Mouse (Mus musculus) midbrain, embryonic 13.5 days (tissue): ENCODE results near the gene Palm2. TPM values are rescaled to one million over a fixed set of nuclear protein-coding genes. Genes with fewer than 3 reads are reported as not detected.

Source experiments
- ATAC-seq: fragments of 200-750 bp; cut with Nextera tagmentation; 2 replicates; pipeline ENCODE4 v1.8.0; 2017; ENCODE audit warnings: mild to moderate bottlenecking, moderate TSS enrichment, moderate library complexity
- H3K27ac ChIP-seq: fragments of 300-500 bp; sonication (generic); 2 replicates; pipeline ENCODE4 v1.5.1; 2015; ENCODE audit warnings: inconsistent platforms, mild to moderate bottlenecking, moderate library complexity
- H3K27me3 ChIP-seq: fragments of 300-500 bp; sonication (generic); 2 replicates; pipeline ENCODE4 v1.6.1; 2015; ENCODE audit warnings: mild to moderate bottlenecking, inconsistent platforms
- H3K36me3 ChIP-seq: fragments of 300-500 bp; sonication (generic); 2 replicates; pipeline ENCODE4 v1.6.1; 2015; ENCODE audit warnings: mild to moderate bottlenecking, inconsistent platforms
- H3K4me1 ChIP-seq: fragments of 300-500 bp; sonication (generic); replicated peaks from 2 replicates; pipeline ENCODE4 v1.6.1; 2015; ENCODE audit warnings: inconsistent platforms
- H3K4me2 ChIP-seq: fragments of 300-500 bp; sonication (generic); replicated peaks from 2 replicates; pipeline ENCODE4 v1.6.1; 2015; ENCODE audit warnings: moderate library complexity, mild to moderate bottlenecking, inconsistent platforms
- H3K4me3 ChIP-seq: fragments of 300-500 bp; sonication (generic); replicated peaks from 2 replicates; pipeline ENCODE4 v1.5.1; 2015; ENCODE audit warnings: mild to moderate bottlenecking, inconsistent platforms
- H3K9ac ChIP-seq: fragments of 300-500 bp; sonication (generic); replicated peaks from 2 replicates; pipeline ENCODE4 v1.6.1; 2015; ENCODE audit warnings: mild to moderate bottlenecking, inconsistent platforms
- H3K9me3 ChIP-seq: fragments of 300-500 bp; sonication (generic); 2 replicates; pipeline ENCODE4 v1.6.1; 2016; ENCODE audit warnings: mild to moderate bottlenecking, inconsistent platforms
- WGBS: fragments of 180-500 bp; shearing (Covaris S2); methylation state at CpG from one replicate; pipeline ENCODE4 v1.1.7; 2015; 5-methylcytosine and 5-hydroxymethylcytosine counted together
- polyA plus RNA-seq: library from polyadenylated mRNA; unstranded; fragments of >200 nt; fragmentation: Nextera tagmentation; extraction: Ambion mirVana; gene quantifications from 2 replicates; pipeline ENCODE4 v1.2.1, GENCODE M21; 2015

Palm2 gene
- polyA plus RNA-seq, 1 experiment from 2014 or later: 4.2 TPM

DNA sequence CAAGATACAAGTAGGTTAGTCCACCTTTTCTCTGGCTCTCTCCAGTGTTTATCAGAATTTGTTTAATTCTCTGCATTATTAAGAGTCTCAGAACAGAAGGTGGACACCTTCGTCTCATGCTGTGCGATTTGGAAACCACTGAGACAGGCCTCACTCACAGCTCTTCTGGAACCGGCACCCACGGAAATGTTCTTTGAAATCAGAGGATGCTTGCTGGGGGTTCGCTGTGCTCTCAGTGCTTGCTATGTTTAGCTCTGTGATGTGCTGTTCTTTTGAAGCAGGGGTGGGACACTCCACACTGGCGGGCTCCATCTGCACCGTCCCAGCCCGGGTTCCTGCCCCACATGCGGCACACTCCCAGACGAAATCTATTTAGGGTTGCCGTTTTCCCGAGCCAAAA, 222.3 kb downstream of the Palm2 start:
- ATAC-seq: no peak
- no peaks in the 10 kb centered on the region for H3K36me3 ChIP-seq
- WGBS: 94% methylated on average over 12 of the region's 12 CpGs

DNA sequence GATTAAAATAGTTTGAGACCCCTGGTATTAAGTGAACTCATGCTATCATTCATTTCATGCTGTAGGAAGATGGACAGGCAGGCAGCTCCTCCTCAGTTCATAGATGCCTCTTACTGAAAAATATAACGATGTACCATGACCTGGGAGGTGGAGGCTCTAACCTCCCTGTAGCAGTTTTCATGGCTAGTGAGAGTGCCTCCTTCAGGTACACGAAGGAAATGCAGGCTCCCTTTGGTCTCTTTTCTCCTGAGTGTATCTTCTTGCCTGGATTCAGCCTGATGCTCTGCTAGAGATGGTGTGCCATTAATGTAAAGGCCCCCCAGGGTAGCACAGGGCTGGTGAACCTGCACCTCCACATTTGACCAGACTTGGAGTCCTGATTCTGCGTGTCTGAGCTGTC, 222.8 kb downstream of the Palm2 start:
- no peak for ATAC-seq
- H3K4me3 ChIP-seq: no peak overlapping the region
- 94% methylated on average over 3 of the region's 3 CpGs for WGBS
- H3K9me3 ChIP-seq: no peaks in the 10 kb centered on the region
- H3K9ac ChIP-seq: no peak overlapping the region
- peaks cover 16% of the 10 kb centered on the region for H3K4me1 ChIP-seq
- no peak overlapping the region for H3K4me2 ChIP-seq
- no peak overlapping the region for H3K27ac ChIP-seq
- H3K27me3 ChIP-seq: no peaks in the 10 kb centered on the region
- H3K36me3 ChIP-seq: no peaks in the 10 kb centered on the region

More for the DNA sequence above, 222.3 kb downstream of the Palm2 start:
- H3K9me3 ChIP-seq: no peaks in the 10 kb centered on the region
- H3K27ac ChIP-seq: no peak overlapping the region
- H3K27me3 ChIP-seq: no peaks in the 10 kb centered on the region
- H3K4me1 ChIP-seq: peaks cover 16% of the 10 kb centered on the region
- H3K9ac ChIP-seq: no peak overlapping the region
- no peak overlapping the region for H3K4me2 ChIP-seq
- H3K4me3 ChIP-seq: no peak overlapping the region

DNA sequence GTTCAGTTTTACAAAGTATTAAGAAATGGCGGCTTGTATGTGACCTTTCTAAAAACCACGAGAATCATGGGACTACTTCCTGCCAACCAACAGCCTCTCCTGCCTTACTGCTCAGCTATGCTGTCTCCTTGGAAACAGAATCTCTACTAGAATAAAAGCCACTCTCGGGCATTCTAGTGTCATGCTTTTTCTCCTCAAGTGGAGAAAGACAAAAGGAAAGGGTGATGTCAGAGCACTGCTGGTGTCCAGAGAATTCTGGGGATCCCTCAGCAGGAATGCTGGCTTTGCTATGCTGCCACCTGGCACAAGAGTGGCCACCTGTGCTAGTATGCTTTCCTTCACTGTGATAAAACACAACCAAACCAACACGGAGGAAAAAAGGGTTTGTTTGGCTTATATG, 226.4 kb downstream of the Palm2 start:
- Histone ChIP-seq H3K36me3 (no peaks in the 10 kb centered on the region), H3K4me3 (no peak overlapping the region), H3K4me2 (no peak overlapping the region), H3K4me1 (peaks cover 16% of the 10 kb centered on the region), H3K27me3 (no peaks in the 10 kb centered on the region), H3K9ac (no peak overlapping the region), H3K9me3 (no peaks in the 10 kb centered on the region), H3K27ac (peak overlapping the region; percentile 61)
- 7% methylated on average over 4 of the region's 4 CpGs for WGBS
- ATAC-seq: peak; percentile 78

DNA sequence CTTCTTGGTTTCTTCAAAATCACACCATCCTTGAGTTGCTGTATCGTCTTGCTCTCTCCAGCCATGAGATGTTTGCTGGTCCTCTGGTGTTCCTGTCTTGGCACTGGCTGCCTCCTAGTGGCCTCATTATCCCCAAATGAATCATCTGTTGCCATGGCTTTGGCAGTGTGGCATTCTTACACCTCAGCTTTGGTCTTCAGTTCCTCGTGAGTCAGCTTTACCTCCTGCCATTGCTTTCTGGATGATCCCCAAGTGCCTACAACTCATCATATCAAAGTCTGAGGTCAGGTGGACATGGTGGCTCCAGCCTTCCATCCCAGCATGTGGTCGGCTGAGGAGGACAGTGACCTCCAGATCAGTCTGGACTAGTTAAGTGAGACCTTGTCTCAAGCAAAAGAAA, 232.1 kb downstream of the Palm2 start:
- Histone ChIP-seq H3K9me3 (no peaks in the 10 kb centered on the region), H3K36me3 (no peaks in the 10 kb centered on the region), H3K4me1 (no peaks in the 10 kb centered on the region), H3K27ac (no peak overlapping the region), H3K27me3 (no peaks in the 10 kb centered on the region), H3K4me3 (no peak overlapping the region), H3K4me2 (no peak overlapping the region), H3K9ac (no peak overlapping the region)
- 84% methylated on average over 3 of the region's 3 CpGs for WGBS
- ATAC-seq: no peak

DNA sequence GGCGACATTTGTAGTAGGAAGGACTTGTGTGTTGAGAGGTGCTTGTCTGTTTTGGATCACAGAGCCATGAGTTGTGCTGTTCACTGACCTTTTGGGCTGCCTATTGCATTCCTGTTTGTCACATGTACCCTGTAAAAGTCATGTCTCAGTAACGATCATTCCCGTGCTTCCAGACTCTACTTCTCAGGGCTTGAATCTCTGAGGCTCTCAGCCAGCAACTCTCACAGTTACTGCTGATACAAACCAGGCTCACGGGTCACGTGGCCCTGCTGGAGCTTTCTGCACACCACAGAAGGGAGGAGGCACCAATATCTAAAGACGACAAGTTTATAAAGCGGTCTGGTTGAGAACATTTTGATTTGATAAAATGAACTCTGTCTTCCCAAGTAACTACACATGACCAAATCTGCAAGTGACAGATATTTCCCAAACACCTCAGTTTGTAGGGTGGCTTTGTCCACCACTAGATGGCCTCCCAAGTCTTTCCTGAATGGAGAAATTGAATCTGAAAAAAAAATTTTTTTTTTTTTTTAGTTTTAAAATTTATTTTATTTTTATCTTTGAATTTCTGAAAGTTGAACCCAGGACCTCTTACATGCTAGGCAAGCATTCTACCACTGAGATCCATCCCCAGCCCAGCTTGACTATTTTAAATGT, 236.9 kb downstream of the Palm2 start:
- H3K36me3 ChIP-seq: no peaks in the 10 kb centered on the region
- no peaks in the 10 kb centered on the region for H3K9me3 ChIP-seq
- no peak overlapping the region for H3K4me2 ChIP-seq
- H3K27ac ChIP-seq: no peak overlapping the region
- H3K4me3 ChIP-seq: no peak overlapping the region
- no peak for ATAC-seq
- H3K27me3 ChIP-seq: peaks cover 17% of the 10 kb centered on the region
- H3K9ac ChIP-seq: no peak overlapping the region
- WGBS: 80% methylated on average over 7 of the region's 7 CpGs
- H3K4me1 ChIP-seq: peaks cover 14% of the 10 kb centered on the region

DNA sequence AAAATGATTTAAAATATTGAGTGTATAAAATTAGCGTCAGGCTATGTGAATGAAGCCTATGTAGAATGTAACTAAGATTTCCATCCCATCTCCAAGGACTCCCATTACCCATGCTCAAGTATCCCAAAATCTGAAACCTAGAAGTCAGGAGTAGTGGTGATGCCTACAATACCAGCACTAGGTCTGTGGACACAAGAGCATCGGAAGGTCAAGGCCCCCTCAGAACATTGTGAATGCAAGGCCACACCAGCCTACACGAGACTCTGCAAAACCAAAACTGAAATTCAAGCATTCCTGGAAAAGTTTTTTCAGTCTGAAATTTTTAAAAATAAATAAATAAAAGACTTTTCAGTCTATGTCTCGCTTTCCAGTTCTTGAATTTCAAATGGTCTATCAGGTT, 238.5 kb downstream of the Palm2 start:
- Histone ChIP-seq H3K4me1 (peaks cover 14% of the 10 kb centered on the region), H3K9ac (no peak overlapping the region), H3K27ac (no peak overlapping the region), H3K36me3 (no peaks in the 10 kb centered on the region), H3K9me3 (no peaks in the 10 kb centered on the region), H3K27me3 (peaks cover 18% of the 10 kb centered on the region), H3K4me2 (no peak overlapping the region), H3K4me3 (no peak overlapping the region)
- WGBS: 80% methylated on average over 4 of the region's 4 CpGs
- ATAC-seq: no peak

DNA sequence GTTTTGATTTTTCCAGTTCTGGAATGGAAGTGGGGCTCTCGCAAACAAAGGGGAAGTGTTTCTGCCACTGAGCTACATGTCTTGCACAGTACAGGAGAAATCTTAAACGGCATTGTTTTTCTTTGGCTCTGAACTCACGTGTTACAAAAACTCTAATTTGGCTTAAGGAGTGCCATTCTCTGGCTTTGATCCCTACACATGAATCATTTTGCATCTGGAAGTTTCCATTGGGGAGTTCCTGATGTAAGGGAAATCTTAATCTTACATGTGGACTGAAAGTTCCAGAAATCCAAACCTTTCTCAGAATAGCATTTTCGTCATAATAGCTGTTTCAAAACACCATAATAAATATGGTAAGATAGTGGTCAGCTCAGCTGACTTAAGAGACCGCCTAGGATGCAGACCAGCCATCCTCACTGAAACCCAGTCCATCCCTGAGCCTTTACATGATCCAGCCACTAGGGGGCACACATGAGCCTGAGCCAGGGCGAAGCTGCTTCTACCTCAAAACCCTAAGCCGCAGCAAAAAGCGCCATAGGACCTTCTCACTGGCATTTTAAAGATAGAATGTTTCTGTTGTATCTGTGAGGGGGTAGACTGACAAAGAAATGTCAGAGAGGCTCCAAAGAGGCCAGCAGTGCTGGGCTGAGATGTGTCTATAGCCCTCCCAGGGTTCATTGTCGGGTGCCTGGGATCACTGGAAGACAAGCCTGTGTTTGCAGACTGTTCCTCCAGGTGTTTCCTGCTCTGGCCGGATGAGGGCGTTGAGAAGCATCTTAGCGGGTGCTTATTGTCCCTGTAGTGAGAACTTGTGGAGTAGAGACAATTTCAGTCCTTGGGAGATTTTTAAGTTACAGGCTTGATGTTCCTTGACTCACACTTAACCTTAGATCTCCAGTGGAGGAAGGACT, 239.2 kb downstream of the Palm2 start:
- no peak overlapping the region; the same call in 1 of the 2 replicates for H3K9ac ChIP-seq
- WGBS: 16% methylated on average over 12 of the region's 12 CpGs

DNA sequence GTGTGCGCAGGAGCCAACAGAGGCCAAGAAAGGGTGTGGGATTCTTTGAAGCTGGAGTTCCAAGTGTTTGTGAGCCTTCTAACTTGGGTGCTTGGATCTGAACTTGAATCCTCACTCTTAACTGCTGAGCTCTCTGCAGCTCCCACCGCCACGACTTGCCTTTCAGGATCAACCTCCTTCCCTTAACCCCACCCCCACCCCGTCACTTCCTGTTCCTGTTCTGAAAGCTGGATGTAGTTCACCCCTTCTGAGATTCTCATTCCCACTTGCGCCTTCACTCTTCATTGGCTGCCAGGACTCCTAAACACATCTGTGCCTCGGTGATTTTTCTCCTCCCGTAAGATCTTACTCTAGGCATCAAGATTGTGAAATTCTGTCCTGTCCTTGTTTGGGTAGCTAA, 240.3 kb downstream of the Palm2 start:
- H3K9ac ChIP-seq: no peak overlapping the region
- H3K27ac ChIP-seq: no peak overlapping the region
- H3K27me3 ChIP-seq: peaks cover 18% of the 10 kb centered on the region
- no peaks in the 10 kb centered on the region for H3K36me3 ChIP-seq
- no peak overlapping the region for H3K4me2 ChIP-seq
- no peak overlapping the region for H3K4me3 ChIP-seq
- H3K4me1 ChIP-seq: peaks cover 14% of the 10 kb centered on the region
- 84% methylated on average over 7 of the region's 7 CpGs for WGBS
- no peak for ATAC-seq
- H3K9me3 ChIP-seq: no peaks in the 10 kb centered on the region

More for the DNA sequence above, 239.2 kb downstream of the Palm2 start:
- peaks cover 14% of the 10 kb centered on the region for H3K4me1 ChIP-seq
- H3K36me3 ChIP-seq: no peaks in the 10 kb centered on the region
- no peak overlapping the region for H3K27ac ChIP-seq
- H3K4me3 ChIP-seq: 0 out of 2 replicates have a peak overlapping the region, but pooled peaks have one; percentile 23
- H3K4me2 ChIP-seq: peak overlapping the region; percentile 46
- H3K9me3 ChIP-seq: no peaks in the 10 kb centered on the region
- H3K27me3 ChIP-seq: peaks cover 18% of the 10 kb centered on the region
- peak; percentile 72 for ATAC-seq

DNA sequence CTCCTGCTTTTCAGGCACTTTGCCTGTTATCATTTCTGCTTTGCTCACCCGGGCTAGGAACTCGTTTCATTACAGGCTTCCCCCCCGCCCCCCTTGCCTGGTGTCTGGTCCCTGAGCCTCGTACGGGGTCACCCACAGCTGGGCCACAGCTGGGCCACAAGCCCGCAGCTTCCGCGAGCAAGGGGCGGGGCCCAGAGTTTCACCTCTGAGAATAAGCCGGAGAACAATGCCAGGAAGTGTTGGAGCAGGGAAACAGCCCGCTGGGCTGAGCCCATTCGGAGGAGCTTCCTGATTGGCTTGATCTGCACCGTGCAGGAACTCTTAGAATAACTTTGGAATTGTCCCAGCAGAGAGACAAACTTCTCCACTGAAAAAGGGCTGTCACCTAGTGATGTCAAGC, 241.3 kb downstream of the Palm2 start:
- 0 out of 2 replicates have a peak, but pooled peaks have one; percentile 43 for ATAC-seq

DNA sequence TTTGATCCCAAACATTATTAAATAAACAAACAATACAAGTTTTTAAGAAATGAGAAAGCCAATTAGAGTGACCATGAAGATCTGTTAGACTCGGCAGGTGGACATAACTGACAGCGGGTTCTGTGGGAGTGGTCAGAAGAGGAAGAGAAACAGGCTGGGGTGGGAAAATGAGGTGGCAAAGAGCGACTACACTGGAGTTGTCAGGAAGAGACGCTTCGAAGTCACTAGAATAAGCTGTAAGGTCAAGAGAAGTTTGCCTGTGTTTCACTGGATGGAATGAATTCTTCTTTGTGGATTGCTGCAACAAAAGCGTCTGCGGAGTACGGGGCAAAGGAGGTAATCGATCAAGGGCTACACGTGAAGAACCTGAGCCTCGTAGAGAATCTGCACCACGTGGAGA, 243.9 kb downstream of the Palm2 start:
- Histone ChIP-seq H3K4me1 (peaks cover 14% of the 10 kb centered on the region), H3K27me3 (peaks cover 14% of the 10 kb centered on the region), H3K9me3 (no peaks in the 10 kb centered on the region), H3K4me2 (no peak overlapping the region), H3K27ac (no peak overlapping the region), H3K9ac (no peak overlapping the region), H3K36me3 (no peaks in the 10 kb centered on the region), H3K4me3 (no peak overlapping the region)
- 85% methylated on average over 12 of the region's 12 CpGs for WGBS
- ATAC-seq: no peak

More for the DNA sequence above, 241.3 kb downstream of the Palm2 start:
- Histone ChIP-seq H3K36me3 (no peaks in the 10 kb centered on the region), H3K9me3 (no peaks in the 10 kb centered on the region), H3K9ac (peak overlapping the region; percentile 48; the same call in 1 of the 2 replicates), H3K27ac (no peak overlapping the region), H3K4me2 (peak overlapping the region; percentile 47), H3K4me3 (peak overlapping the region; percentile 26), H3K4me1 (peaks cover 14% of the 10 kb centered on the region), H3K27me3 (peaks cover 18% of the 10 kb centered on the region)
- under 1% methylated on average over 13 of the region's 13 CpGs for WGBS

DNA sequence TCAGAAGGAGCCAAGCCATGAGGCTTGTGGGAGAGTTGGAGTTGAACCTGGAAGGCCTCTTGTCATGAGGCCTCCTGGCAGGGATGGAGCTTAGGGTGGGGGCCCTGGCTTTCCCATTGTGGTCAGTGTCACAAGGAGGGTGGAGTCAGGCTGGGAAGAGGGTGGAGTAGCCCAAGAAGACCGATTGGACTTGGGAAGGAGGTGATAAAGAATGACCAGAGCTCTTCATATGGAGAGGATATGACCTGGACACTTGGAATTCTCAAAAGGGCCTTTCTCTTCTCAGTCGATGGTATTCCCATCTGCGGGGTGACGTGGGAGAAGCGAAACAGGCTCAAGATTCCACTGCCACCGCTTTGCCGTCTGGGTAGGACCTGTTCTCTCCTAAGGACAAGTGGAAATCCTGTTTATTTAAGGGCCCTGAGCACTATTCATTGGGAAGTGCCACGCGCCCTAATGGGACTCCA, 245.0 kb downstream of the Palm2 start:
- Histone ChIP-seq H3K4me2 (no peak overlapping the region), H3K4me1 (peaks cover 10% of the 10 kb centered on the region), H3K4me3 (no peak overlapping the region), H3K27ac (no peak overlapping the region), H3K27me3 (peaks cover 12% of the 10 kb centered on the region), H3K9me3 (no peaks in the 10 kb centered on the region), H3K36me3 (no peaks in the 10 kb centered on the region), H3K9ac (no peak overlapping the region)
- WGBS: 80% methylated on average over 9 of the region's 9 CpGs
- no peak for ATAC-seq

DNA sequence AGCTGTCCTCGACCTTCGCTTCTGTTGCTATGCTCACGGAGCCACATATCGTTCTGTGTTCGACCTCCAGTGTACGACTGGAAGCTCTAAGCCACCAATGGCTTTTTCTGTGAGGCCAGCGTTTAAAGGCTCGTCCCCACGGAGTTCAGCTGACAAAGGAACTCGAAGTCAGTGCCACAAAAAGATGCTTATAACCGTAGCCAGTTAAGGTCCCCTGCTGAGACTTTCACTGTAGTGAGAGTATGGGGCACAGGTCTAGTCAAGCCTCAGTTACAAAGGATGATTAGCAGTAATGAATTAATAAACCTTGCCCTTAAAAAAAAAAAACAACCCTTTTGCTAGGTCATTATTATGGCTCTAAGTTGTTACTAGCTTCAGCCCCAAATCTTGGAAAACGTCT, 246.1 kb downstream of the Palm2 start:
- WGBS: 57% methylated on average over 12 of the region's 12 CpGs
- H3K4me3 ChIP-seq: no peak overlapping the region
- H3K4me2 ChIP-seq: no peak overlapping the region
- no peaks in the 10 kb centered on the region for H3K9me3 ChIP-seq
- H3K4me1 ChIP-seq: peaks cover 4% of the 10 kb centered on the region
- H3K27ac ChIP-seq: no peak overlapping the region
- H3K36me3 ChIP-seq: no peaks in the 10 kb centered on the region
- H3K9ac ChIP-seq: no peak overlapping the region
- 0 out of 2 replicates have a peak, but pooled peaks cover 4% of the 10 kb centered on the region for H3K27me3 ChIP-seq
- no peak for ATAC-seq
